Mouse (Mus musculus) limb, embryonic 14.5 days (tissue): ENCODE results near the gene Phlda1. TPM values are rescaled to one million over a fixed set of nuclear protein-coding genes. Genes with fewer than 3 reads are reported as not detected.
A peak's percentile ranks its signal among the peaks of the same experiment; 100 is the strongest.

Source experiments
- ATAC-seq: fragments of 200-750 bp; cut with Nextera tagmentation; 2 replicates; pipeline ENCODE4 v1.8.0; 2017; ENCODE audit warnings: low read depth, moderate number of reproducible peaks, moderate TSS enrichment; ENCODE audit not compliant: low FRiP score
- DNase-seq: peaks from one replicate; pipeline ENCODE4 v3.0.0-alpha.2; 2015; ENCODE audit warnings: low spot score
- H3K27ac ChIP-seq: fragments of 300-500 bp; sonication (generic); replicated peaks from 2 replicates; pipeline ENCODE4 v1.5.1; 2014; ENCODE audit warnings: low read depth, mild to moderate bottlenecking, low read length, moderate library complexity, mixed read lengths
- H3K27me3 ChIP-seq: fragments of 300-500 bp; sonication (generic); 2 replicates; pipeline ENCODE4 v1.6.1; 2014; ENCODE audit warnings: low read length, mixed read lengths; ENCODE audit not compliant: control insufficient read depth, insufficient read depth
- H3K36me3 ChIP-seq: fragments of 300-500 bp; sonication (generic); 2 replicates; pipeline ENCODE4 v1.6.1; 2014; ENCODE audit warnings: mild to moderate bottlenecking, low read length, moderate library complexity, mixed read lengths; ENCODE audit not compliant: control insufficient read depth, insufficient read depth
- H3K4me1 ChIP-seq: fragments of 300-500 bp; sonication (generic); 2 replicates; pipeline ENCODE4 v1.6.1; 2014; ENCODE audit warnings: antibody characterized with exemption, low read length, mixed read lengths; ENCODE audit not compliant: control insufficient read depth, insufficient read depth
- H3K4me2 ChIP-seq: fragments of 300-500 bp; sonication (generic); replicated peaks from 2 replicates; pipeline ENCODE4 v1.6.1; 2014; ENCODE audit warnings: low read depth, mild to moderate bottlenecking, low read length, moderate library complexity; ENCODE audit not compliant: severe bottlenecking
- H3K4me3 ChIP-seq: fragments of 300-500 bp; sonication (generic); replicated peaks from 2 replicates; pipeline ENCODE4 v1.5.1; 2014; ENCODE audit warnings: low read length
- H3K9ac ChIP-seq: fragments of 300-500 bp; sonication (generic); 2 replicates; pipeline ENCODE4 v1.6.1; 2014; ENCODE audit warnings: mild to moderate bottlenecking, low read depth, low read length, moderate library complexity; ENCODE audit not compliant: severe bottlenecking
- H3K9me3 ChIP-seq: fragments of 300-500 bp; sonication (generic); 2 replicates; pipeline ENCODE4 v1.6.1; 2016; ENCODE audit warnings: low read length; ENCODE audit not compliant: control insufficient read depth
- POLR2A ChIP-seq: fragments of 200-500 bp; IDR thresholded peaks from 2 replicates; pipeline ENCODE4 v1.8.0; 2012; ENCODE audit warnings: inconsistent platforms, mild to moderate bottlenecking, moderate library complexity, borderline replicate concordance; ENCODE audit not compliant: insufficient read depth, insufficient read length; ENCODE audit errors: extremely low read depth
- WGBS: fragments of 180-500 bp; shearing (Covaris S2); extraction: QIAGEN DNeasy Blood & Tissue Kit; methylation state at CpG from one replicate; pipeline ENCODE4 v1.1.7; 2014; 5-methylcytosine and 5-hydroxymethylcytosine counted together
- polyA plus RNA-seq, 2 experiments: library from polyadenylated mRNA; depleted of rRNA in 1 of 2; stranded (reverse) in 1 of 2; unstranded in 1 of 2; fragments of >200 nt; fragmentation: Nextera tagmentation in 1 of 2; extraction: Ambion mirVana in 1 of 2; gene quantifications; 2 replicates each; pipeline versions ENCODE4 v1.2.1 to v1.2.3; 2012 to 2014

Phlda1 gene
- polyA plus RNA-seq, 2 experiments, result 39.2 to 44.1 TPM

GRCm38 (mm10) chr10:111509103-111509784, 3.2 kb downstream of the Phlda1 start:
- peaks cover 15% of the 10 kb centered on the region; the same call in 1 of the 2 replicates for H3K4me1 ChIP-seq
- TF ChIP-seq POLR2A, result no peak
- H3K4me3 ChIP-seq, result peak overlapping the region; percentile 84
- ATAC-seq (no peak), DNase-seq (no peak)
- H3K9me3 ChIP-seq, result no peaks in the 10 kb centered on the region
- H3K9ac ChIP-seq, result peak overlapping the region; percentile 87
- no peak overlapping the region for H3K27ac ChIP-seq
- peak overlapping the region; percentile 87 for H3K4me2 ChIP-seq
- WGBS, result 47% methylated on average over 8 of the region's 8 CpGs
- no peaks in the 10 kb centered on the region for H3K27me3 ChIP-seq
- no peaks in the 10 kb centered on the region for H3K36me3 ChIP-seq

- H3K36me3 ChIP-seq, result no peaks in the 10 kb centered on the region
- H3K4me3 ChIP-seq, result no peak overlapping the region
- H3K9ac ChIP-seq, result no peak overlapping the region
- no peak overlapping the region for H3K27ac ChIP-seq
- ATAC-seq (no peak), DNase-seq (no peak)
- H3K27me3 ChIP-seq, result no peaks in the 10 kb centered on the region
- WGBS, result 53% methylated on average over 7 of the region's 7 CpGs
- TF ChIP-seq POLR2A, result no peak
- H3K4me2 ChIP-seq, result peak overlapping the region; percentile 87; the same call in 1 of the 2 replicates
- H3K4me1 ChIP-seq, result peaks cover 15% of the 10 kb centered on the region
- no peaks in the 10 kb centered on the region for H3K9me3 ChIP-seq
These were observed 3.9 kb downstream of the Phlda1 start for GRCm38 (mm10) chr10:111509981-111510380.

- H3K9ac ChIP-seq, result no peak overlapping the region
- no peaks in the 10 kb centered on the region for H3K27me3 ChIP-seq
- ATAC-seq (no peak), DNase-seq (no peak)
- H3K4me3 ChIP-seq, result no peak overlapping the region
- peaks cover 14% of the 10 kb centered on the region for H3K4me1 ChIP-seq
- no peak for TF ChIP-seq POLR2A
- H3K36me3 ChIP-seq, result no peaks in the 10 kb centered on the region
- H3K4me2 ChIP-seq, result no peak overlapping the region
- no peaks in the 10 kb centered on the region for H3K9me3 ChIP-seq
- H3K27ac ChIP-seq, result no peak overlapping the region
- WGBS, result 39% methylated on average over 7 of the region's 7 CpGs
These were observed 4.7 kb downstream of the Phlda1 start for GRCm38 (mm10) chr10:111510798-111511197.

GRCm38 (mm10) chr10:111512036-111512568, 6.0 kb downstream of the Phlda1 start:
- no peaks in the 10 kb centered on the region for H3K27me3 ChIP-seq
- 76% methylated on average over 10 of the region's 10 CpGs for WGBS
- H3K4me2 ChIP-seq, result no peak overlapping the region
- H3K9me3 ChIP-seq, result no peaks in the 10 kb centered on the region
- no peak overlapping the region for H3K9ac ChIP-seq
- peaks cover 27% of the 10 kb centered on the region for H3K4me1 ChIP-seq
- no peak for ATAC-seq
- no peak overlapping the region for H3K27ac ChIP-seq
- TF ChIP-seq POLR2A, result no peak
- H3K36me3 ChIP-seq, result no peaks in the 10 kb centered on the region
- no peak for DNase-seq
- no peak overlapping the region for H3K4me3 ChIP-seq

- no peak for ATAC-seq
- no peak for DNase-seq
These were observed 8.3 kb downstream of the Phlda1 start for GRCm38 (mm10) chr10:111514282-111514885.

More at GRCm38 (mm10) chr10:111514282-111514885, 8.3 kb downstream of the Phlda1 start:
- Histone ChIP-seq H3K9ac (no peak overlapping the region), H3K36me3 (no peaks in the 10 kb centered on the region), H3K4me1 (peaks cover 32% of the 10 kb centered on the region), H3K27me3 (no peaks in the 10 kb centered on the region), H3K4me3 (no peak overlapping the region), H3K9me3 (no peaks in the 10 kb centered on the region), H3K4me2 (no peak overlapping the region), H3K27ac (no peak overlapping the region)
- WGBS, result 87% methylated on average over 5 of the region's 5 CpGs
- TF ChIP-seq POLR2A, result no peak
